Mouse (Mus musculus) liver, postnatal 0 days (tissue): ENCODE measurements around the gene Ces1g.

Experiments
- CTCF ChIP-seq: sonication (generic); IDR thresholded peaks from 2 replicates; pipeline ENCODE4 v1.5.1; 2016; ENCODE audit warnings: antibody characterized with exemption, low read depth
- EP300 ChIP-seq: IDR thresholded peaks from 2 replicates; pipeline ENCODE4 v1.6.1; 2016; ENCODE audit warnings: antibody characterized with exemption, low read depth, mild to moderate bottlenecking

DNA sequence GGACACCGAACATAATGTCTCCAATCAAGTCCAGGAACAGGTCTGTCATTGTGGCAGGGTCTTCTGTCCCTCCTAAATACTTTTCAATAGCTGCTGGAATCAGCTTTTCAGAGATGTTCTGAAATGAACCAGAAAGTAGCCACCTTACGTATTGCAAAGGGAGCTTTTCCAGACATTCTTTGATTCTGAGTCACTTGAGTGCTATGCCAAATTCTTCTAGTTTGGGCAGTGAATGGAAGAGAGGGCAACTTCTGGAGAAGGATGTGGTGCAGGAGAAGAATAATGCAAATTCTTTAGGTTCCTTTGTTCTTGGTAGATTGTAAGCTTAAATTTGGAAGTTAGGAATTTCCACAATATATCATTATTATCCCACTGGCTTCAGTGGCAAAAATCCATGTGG lies 20.1 kb downstream of the Ces1g start:
- TF ChIP-seq EP300 (no peak), CTCF (no peak)
